In the genomic region with DNA sequence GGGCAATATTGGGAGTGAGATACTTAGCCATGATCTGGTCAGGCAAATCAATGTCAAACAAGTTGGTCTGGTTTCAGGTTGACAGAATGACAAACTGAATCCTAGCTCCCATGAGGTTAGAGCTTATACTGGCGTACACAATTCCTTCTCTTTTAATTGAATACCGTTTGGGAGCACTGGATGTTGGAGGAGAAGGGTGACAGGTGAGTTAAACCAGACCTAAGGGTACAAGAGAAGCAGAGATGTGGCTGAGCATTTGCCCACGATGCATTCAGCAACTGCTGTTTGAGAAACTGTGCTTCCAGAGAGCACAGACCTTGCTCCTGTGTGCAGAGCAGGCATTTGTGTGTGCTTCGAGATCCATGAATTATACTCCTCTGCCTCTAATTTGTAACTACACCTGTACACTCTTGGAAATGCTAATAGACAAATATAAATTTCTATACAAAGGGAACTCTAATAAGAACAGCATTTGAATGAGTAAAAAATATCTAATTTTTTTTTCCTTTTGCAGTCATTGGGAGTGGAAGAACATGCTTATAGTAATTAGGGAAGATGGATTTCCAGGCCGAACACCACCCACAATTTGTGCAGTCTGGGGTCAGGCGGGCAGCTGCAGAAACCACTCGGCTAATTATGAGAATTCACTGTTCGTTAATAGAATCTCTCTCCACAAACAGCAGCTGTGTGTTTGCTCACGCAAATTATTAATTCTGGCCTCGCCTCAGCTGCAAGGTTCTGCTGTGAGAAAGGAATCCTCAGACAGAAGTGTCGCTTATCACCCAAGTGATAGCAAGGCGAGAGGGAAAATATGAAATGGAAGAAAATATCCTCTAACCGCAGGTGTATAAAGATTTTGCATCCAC, we compare ENCODE assay signal across 17 mouse cellular contexts.
DNase-seq lines count a peak whose midpoint lies in the region; ATAC-seq and TF ChIP-seq lines count a peak whose summit lies in the region.
"Had no signal": no experiment of that assay in that cellular context is flagged by ENCODE, and none has a peak within 500 bp of the region (broad histone marks: within the 10 kb centered on the region; RNA-seq: fewer than 3 reads in every experiment).

No protein-coding gene starts in this region.

- TF ChIP-seq CTCF in cerebellum, adult 2 months (IDR thresholded peaks at IDR 0.05; ENCODE audit: borderline replicate concordance, insufficient read depth, low read depth, low read length), result no peak

- no peaks in the 10 kb centered on the region for H3K4me1 ChIP-seq in cerebellum, adult 2 months (ENCODE audit: control insufficient read depth, insufficient read depth, low read length)
- H3K4me1 ChIP-seq in midbrain, embryonic 12.5 days, result peaks cover 6% of the 10 kb centered on the region
- H3K4me1 ChIP-seq: megakaryocyte, embryonic 14.5 days had no signal

- no peak overlapping the region for H3K27ac ChIP-seq in cerebellum, adult 2 months (ENCODE audit: insufficient read depth, low read length)
- peak overlapping the region; percentile 69 for H3K27ac ChIP-seq in midbrain, embryonic 12.5 days (replicated peaks)
- H3K27ac ChIP-seq: limb, embryonic 12.5 days had no signal

- WGBS in cerebellum, adult 2 months, result 71% methylated on average over 13 of the region's 13 CpGs
- WGBS in midbrain, embryonic 12.5 days, result 56% methylated on average over 13 of the region's 13 CpGs

- no peaks in the 10 kb centered on the region for H3K27me3 ChIP-seq in cerebellum, adult 2 months (ENCODE audit: control insufficient read depth, insufficient read depth, low read length)
- no peaks in the 10 kb centered on the region for H3K27me3 ChIP-seq in midbrain, embryonic 12.5 days
- H3K27me3 ChIP-seq: limb, embryonic 12.5 days; megakaryocyte, embryonic 14.5 days had no signal

- peak; percentile 68 for ATAC-seq in midbrain, embryonic 12.5 days (ENCODE audit: low FRiP score, low read depth)
- ATAC-seq in megakaryocyte, adult 5-6 weeks (ENCODE audit: poor library complexity, severe bottlenecking), result no peak
- no peak for ATAC-seq in granulocyte monocyte progenitor cell, adult 5-6 weeks (replicated peaks; ENCODE audit: poor library complexity, severe bottlenecking)

- no peak overlapping the region for H3K4me2 ChIP-seq in midbrain, embryonic 12.5 days (replicated peaks)
- H3K4me2 ChIP-seq: limb, embryonic 12.5 days had no signal

- no peaks in the 10 kb centered on the region for H3K36me3 ChIP-seq in midbrain, embryonic 12.5 days
- H3K36me3 ChIP-seq: limb, embryonic 12.5 days had no signal

- H3K9ac ChIP-seq in midbrain, embryonic 12.5 days (replicated peaks), result no peak overlapping the region
- H3K9ac ChIP-seq: limb, embryonic 12.5 days had no signal

- no peaks in the 10 kb centered on the region for H3K9me3 ChIP-seq in midbrain, embryonic 12.5 days
- H3K9me3 ChIP-seq: limb, embryonic 12.5 days; megakaryocyte, embryonic 14.5 days had no signal

- no peak for TF ChIP-seq POLR2A in cerebellum, adult 2 months (IDR thresholded peaks at IDR 0.05; ENCODE audit: borderline replicate concordance, insufficient read depth, low read length)

- H3K4me3 ChIP-seq in cerebellum, adult 2 months (replicated peaks; ENCODE audit: insufficient read depth, low read depth, low read length), result no peak overlapping the region
- H3K4me3 ChIP-seq in midbrain, embryonic 12.5 days, result no peak overlapping the region
- H3K4me3 ChIP-seq: erythroblast, embryonic 14.5 days; limb, embryonic 12.5 days; megakaryocyte, embryonic 14.5 days had no signal

- DNase-seq in cerebellum, postnatal 10 days, result peak; percentile 30 to 31
- DNase-seq in cerebellum, adult 2 months, result no peak
- peak; percentile 4 for DNase-seq in right cerebral cortex, postnatal 4 days
- no peak for DNase-seq in right cerebral cortex, adult 18-20 months
- no peak for DNase-seq in layer of hippocampus, adult 11-12 months (ENCODE audit: low spot score)
- DNase-seq: adrenal gland, adult 2 months; gastrocnemius, postnatal 36 days; kidney, adult 11 months; lung, adult 2 months; right cerebral cortex, postnatal 14 days; thymus, adult 2 months had no signal

Comparison
In these comparisons a context has a peak if more than half of its experiments do, and no peak if none do; other contexts are left out.
1. DNase-seq: peak in cerebellum, postnatal 10 days (2 of 2) and right cerebral cortex, postnatal 4 days (single experiment); none in cerebellum, adult 2 months (0 of 2), right cerebral cortex, adult 18-20 months (single experiment) and layer of hippocampus, adult 11-12 months (single experiment).